Mouse (Mus musculus) testis, adult 2 months (tissue): ENCODE results near the gene B3galnt1. TPM values are rescaled to one million over a fixed set of nuclear protein-coding genes. Genes with fewer than 3 reads are reported as not detected.

ENCODE experiments used
- H3K27ac ChIP-seq: fragments of 200-500 bp; 2 replicates; pipeline ENCODE4 v1.5.1; 2012; ENCODE audit warnings: low read depth, low read length; ENCODE audit not compliant: control insufficient read depth, insufficient read depth
- H3K27me3 ChIP-seq: fragments of 200-500 bp; 2 replicates; pipeline ENCODE4 v1.6.1; 2012; ENCODE audit warnings: mild to moderate bottlenecking, low read length, moderate library complexity; ENCODE audit not compliant: control insufficient read depth, insufficient read depth
- H3K36me3 ChIP-seq: fragments of 200-500 bp; 2 replicates; pipeline ENCODE4 v1.6.1; 2012; ENCODE audit warnings: mild to moderate bottlenecking, low read length; ENCODE audit not compliant: control insufficient read depth, insufficient read depth
- H3K4me1 ChIP-seq: fragments of 200-500 bp; 2 replicates; pipeline ENCODE4 v1.6.1; 2012; ENCODE audit warnings: low read length; ENCODE audit not compliant: control insufficient read depth, insufficient read depth
- H3K4me3 ChIP-seq: fragments of 200-500 bp; 2 replicates; pipeline ENCODE4 v1.5.1; 2012; ENCODE audit warnings: low read depth, mild to moderate bottlenecking, low read length, moderate library complexity, mixed read lengths; ENCODE audit not compliant: control insufficient read depth
- CTCF ChIP-seq: fragments of 200-500 bp; IDR thresholded peaks from 2 replicates; pipeline ENCODE4 v1.5.1; 2012; ENCODE audit warnings: low read depth, mild to moderate bottlenecking, inconsistent platforms, low read length, moderate library complexity; ENCODE audit not compliant: control insufficient read depth, insufficient read depth, insufficient replicate concordance
- POLR2A ChIP-seq: fragments of 200-500 bp; IDR thresholded peaks from 2 replicates; pipeline ENCODE4 v1.6.1; 2012; ENCODE audit warnings: low read depth, mild to moderate bottlenecking, inconsistent platforms, low read length, moderate library complexity; ENCODE audit not compliant: control insufficient read depth
- polyA plus RNA-seq: library from polyadenylated mRNA; depleted of rRNA; stranded (reverse); fragments of >200 nt; gene quantifications from 2 replicates; pipeline ENCODE4 v1.2.3, GENCODE M21; 2012; rRNA removed

B3galnt1 gene
- polyA plus RNA-seq, 1 experiment: 10.9 TPM

DNA sequence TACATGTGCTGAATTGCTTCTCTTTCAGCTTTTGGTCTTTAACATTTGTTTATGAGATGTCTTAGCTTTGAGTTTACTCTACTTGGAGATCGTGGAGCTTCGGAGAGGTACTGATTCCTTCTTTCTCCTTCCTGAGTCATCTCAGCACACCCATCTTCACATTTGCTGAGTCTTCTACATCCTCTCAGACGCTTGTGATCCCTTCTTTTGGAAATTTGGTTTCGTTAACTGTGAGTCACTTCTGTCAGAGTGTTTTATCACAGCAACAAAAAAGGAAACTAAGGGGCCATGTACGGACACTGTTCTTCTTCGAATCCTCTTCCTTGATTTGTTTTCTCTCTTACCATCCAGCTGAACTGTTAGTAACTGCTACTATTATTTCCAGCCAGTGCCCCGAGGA, 69.2 kb downstream of the B3galnt1 start:
- H3K27ac ChIP-seq: no peak overlapping the region
- H3K4me3 ChIP-seq: no peak overlapping the region
- TF ChIP-seq CTCF (no peak), POLR2A (no peak)
- no peaks in the 10 kb centered on the region for H3K4me1 ChIP-seq
- H3K36me3 ChIP-seq: no peaks in the 10 kb centered on the region
- H3K27me3 ChIP-seq: no peaks in the 10 kb centered on the region

DNA sequence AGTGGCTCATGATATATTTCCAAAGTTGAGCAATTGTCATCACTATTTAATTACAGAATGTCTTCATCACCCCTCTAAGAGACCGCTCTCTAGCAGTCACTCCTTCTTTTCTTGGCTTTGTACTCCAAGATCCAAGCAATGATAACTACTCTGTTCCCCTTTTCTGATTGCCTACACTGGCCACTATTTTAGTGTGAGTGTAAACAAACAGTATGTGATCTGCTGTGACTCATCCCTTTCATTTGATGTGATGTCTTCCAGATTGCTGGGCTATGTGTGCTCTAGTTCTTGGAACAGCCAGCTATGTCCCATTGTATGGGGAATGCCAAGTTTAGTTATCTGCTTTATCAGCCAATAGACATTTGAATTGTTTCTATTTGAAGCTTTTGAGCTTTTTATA, 71.4 kb downstream of the B3galnt1 start:
- Histone ChIP-seq H3K27ac (no peak overlapping the region), H3K4me1 (no peaks in the 10 kb centered on the region), H3K36me3 (no peaks in the 10 kb centered on the region), H3K4me3 (no peak overlapping the region), H3K27me3 (no peaks in the 10 kb centered on the region)
- no peak for TF ChIP-seq CTCF
- TF ChIP-seq POLR2A: no peak

DNA sequence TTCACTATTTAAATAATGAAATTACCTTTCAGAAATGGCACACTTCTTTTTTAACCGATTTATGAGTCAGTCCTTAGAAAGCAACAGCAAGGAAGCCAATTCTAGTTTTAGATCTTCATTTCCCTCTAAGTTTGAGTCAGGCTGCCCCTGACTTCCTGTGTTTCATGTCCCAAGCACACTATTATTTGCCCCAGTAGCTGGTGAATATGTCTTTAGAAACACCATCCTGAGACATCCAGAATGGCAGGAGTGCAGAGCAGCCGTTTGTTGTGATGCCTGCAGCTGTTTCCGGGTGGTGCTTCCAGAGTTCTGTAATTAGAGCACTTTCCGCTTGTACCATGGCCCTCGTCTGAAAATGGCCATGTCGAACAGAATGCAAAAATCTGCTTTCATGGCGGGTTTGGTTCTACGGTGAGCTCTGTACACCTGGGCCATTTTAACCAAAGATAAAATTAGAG, 73.7 kb downstream of the B3galnt1 start:
- TF ChIP-seq CTCF (no peak), POLR2A (no peak)
- H3K27me3 ChIP-seq: no peaks in the 10 kb centered on the region
- no peaks in the 10 kb centered on the region for H3K36me3 ChIP-seq
- H3K4me3 ChIP-seq: no peak overlapping the region
- no peaks in the 10 kb centered on the region for H3K4me1 ChIP-seq
- no peak overlapping the region for H3K27ac ChIP-seq

DNA sequence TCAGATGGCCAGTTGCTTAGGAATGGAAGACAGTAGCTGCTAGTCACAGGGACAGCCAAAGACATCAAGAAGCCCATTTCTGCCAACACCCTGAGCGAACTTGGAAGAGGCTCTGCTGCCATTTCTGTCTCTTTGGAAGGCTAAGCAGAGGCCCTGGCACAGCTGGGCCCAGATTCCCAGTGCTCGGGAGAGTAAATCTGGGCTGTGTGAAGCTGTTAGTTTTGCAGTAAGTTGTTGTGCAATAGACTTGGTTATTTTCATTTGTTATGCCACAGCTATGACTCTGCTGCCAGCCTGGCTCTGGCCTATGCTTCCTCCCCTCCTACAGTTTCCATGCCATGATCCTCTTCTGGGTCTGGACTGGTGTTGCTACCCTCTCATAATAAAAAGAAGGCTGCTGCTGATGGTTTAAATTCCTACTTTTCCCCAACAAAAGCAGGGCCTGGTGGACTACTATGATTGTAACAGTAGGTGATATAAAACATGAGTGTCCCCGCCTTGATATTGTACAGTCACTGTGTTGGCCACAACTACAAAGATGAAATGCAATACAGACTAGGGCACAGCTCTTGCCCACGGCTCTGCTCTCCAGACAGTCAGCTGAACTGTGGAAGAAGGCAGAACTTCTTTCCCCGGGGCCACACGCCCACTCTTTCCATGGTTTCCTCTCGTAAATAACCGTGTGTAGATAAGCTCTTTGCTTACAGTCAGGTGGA, 74.2 kb downstream of the B3galnt1 start:
- TF ChIP-seq POLR2A: no peak
- no peak for TF ChIP-seq CTCF

More for the DNA sequence above, 74.2 kb downstream of the B3galnt1 start:
- H3K27me3 ChIP-seq: no peaks in the 10 kb centered on the region
- no peaks in the 10 kb centered on the region for H3K4me1 ChIP-seq
- no peak overlapping the region; the same call in 1 of the 2 replicates for H3K4me3 ChIP-seq
- no peaks in the 10 kb centered on the region for H3K36me3 ChIP-seq
- H3K27ac ChIP-seq: no peak overlapping the region

Other genes with a start within 250 kb of the B3galnt1 start
- gene Nmd3, start 123.0 kb upstream of the B3galnt1 start, polyA plus RNA-seq: 39.0 and 46.5 TPM in 2 replicates